Mouse (Mus musculus): ENCODE data around the gene 6330409D20Rik. TPM values are rescaled to one million over a fixed set of nuclear protein-coding genes. Genes with fewer than 3 reads are reported as not detected.

Gene 6330409D20Rik
- total and polyA plus RNA-seq, 2 experiments from 2014 or later = 3.7 to 3.8 TPM

DNA sequence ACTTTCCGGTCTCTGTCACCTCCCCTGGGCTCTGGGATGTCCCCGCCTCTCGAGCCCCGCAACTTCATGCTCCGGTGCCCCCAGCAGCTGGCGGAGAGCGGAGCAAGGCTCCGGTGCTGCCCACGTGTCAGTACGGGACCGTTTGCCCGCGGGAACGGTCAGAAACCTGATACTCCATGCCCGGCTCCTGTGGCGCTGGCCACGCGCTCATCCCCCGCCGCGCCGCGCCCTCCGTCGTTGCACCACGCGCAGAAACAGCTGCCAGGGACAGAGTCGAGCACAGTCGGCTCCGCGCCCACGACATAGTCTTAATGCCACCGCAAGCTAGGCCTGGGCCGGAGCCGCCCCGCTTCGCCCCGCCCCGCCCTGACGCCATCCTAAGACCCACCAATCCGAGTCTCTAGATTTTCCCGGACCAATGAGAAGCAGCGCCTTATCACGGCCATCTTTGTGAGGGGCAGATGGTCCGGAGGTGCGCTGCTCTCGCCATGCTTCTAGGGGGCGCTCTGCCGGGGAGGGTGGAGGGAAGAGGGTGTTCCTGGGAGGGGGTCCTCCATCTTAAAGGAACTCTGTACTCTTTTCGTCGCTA is 46.9 kb downstream of the 6330409D20Rik start:
- peak; percentile 91 for TF ChIP-seq CTCF (IDR thresholded peaks at IDR 0.05)
- Histone ChIP-seq H3K9me3 (ENCODE audit: low read length) (no peaks in the 10 kb centered on the region), H3K36me3 (ENCODE audit: insufficient read depth, low read length) (peaks cover 9% of the 10 kb centered on the region; the same call in 1 of the 2 replicates), H3K27me3 (ENCODE audit: insufficient read depth, low read length) (no peaks in the 10 kb centered on the region), H3K9ac (replicated peaks; ENCODE audit: low read length, poor library complexity, severe bottlenecking) (peak overlapping the region; percentile 87), H3K4me1 (ENCODE audit: insufficient read depth, low read length) (peaks cover 3% of the 10 kb centered on the region; the same call in 1 of the 2 replicates), H3K4me2 (ENCODE audit: low read depth, low read length, poor library complexity, severe bottlenecking) (peak overlapping the region; percentile 73), H3K4me3 (ENCODE audit: low read depth, low read length) (peak overlapping the region; percentile 83), H3K27ac (ENCODE audit: low read depth, low read length) (peak overlapping the region; percentile 75)
- under 1% methylated on average over 51 of the region's 51 CpGs for WGBS
- peak; percentile 99 for DNase-seq (ENCODE audit: low spot score)
- peak; percentile 96 for ATAC-seq (ENCODE audit: low FRiP score)

DNA sequence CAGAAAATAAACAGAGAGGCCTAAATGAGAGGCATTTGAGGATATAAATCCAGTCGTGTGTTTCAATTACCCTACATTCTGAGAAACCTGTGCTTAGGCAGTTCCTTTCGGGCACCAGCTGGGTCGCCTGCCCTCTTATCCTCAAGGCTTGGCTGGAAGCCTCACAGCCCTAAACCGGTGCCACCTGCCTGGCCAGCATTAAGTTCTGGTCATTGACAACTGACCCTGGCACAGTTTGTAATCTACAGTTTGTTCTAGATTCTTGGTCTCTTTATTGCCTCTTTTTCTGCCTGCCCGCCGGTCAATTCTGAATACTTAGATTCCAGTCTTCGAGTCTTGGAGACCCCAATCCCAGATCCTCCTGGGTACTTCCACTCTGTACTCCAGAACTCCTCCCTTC is 47.5 kb downstream of the 6330409D20Rik start:
- 14% methylated on average over 7 of the region's 7 CpGs for WGBS
- DNase-seq (ENCODE audit: low spot score) = no peak

DNA sequence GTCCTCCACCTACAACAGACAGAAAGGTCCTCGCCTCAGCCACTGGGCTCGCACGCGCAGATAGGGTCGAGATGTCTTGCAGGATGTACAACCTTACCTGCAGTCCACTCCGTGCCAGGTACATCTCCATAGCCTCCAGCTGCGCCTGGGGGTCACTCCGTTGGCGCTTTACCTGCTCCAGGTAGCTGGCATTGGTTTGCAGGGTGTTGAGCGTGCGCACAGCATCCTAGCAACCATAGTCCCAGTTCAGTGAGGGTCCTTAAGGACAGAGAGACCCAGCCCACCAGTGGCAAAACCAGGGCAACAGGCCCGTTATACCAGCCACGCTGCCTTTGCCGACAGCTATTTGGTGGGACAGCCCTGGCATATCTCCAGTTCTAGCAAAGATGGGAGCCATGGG is 48.3 kb downstream of the 6330409D20Rik start:
- Histone ChIP-seq H3K36me3 (ENCODE audit: insufficient read depth, low read length) (peaks cover 13% of the 10 kb centered on the region; the same call in 1 of the 2 replicates), H3K9me3 (ENCODE audit: low read length) (no peaks in the 10 kb centered on the region), H3K27me3 (ENCODE audit: insufficient read depth, low read length) (no peaks in the 10 kb centered on the region), H3K9ac (replicated peaks; ENCODE audit: low read length, poor library complexity, severe bottlenecking) (no peak overlapping the region), H3K4me2 (ENCODE audit: low read depth, low read length, poor library complexity, severe bottlenecking) (no peak overlapping the region; the same call in 1 of the 2 replicates), H3K4me1 (ENCODE audit: insufficient read depth, low read length) (peaks cover 3% of the 10 kb centered on the region; the same call in 1 of the 2 replicates), H3K4me3 (ENCODE audit: low read depth, low read length) (no peak overlapping the region), H3K27ac (ENCODE audit: low read depth, low read length) (no peak overlapping the region)
- no peak for TF ChIP-seq CTCF (IDR thresholded peaks at IDR 0.05)
- 92% methylated on average over 14 of the region's 14 CpGs for WGBS
- DNase-seq (ENCODE audit: low spot score) (no peak), ATAC-seq (ENCODE audit: low FRiP score) (no peak)

More for the DNA sequence above, 47.5 kb downstream of the 6330409D20Rik start:
- no peak for TF ChIP-seq CTCF (IDR thresholded peaks at IDR 0.05)
- peak overlapping the region; percentile 87 for H3K9ac ChIP-seq (replicated peaks; ENCODE audit: low read length, poor library complexity, severe bottlenecking)
- no peak overlapping the region; the same call in 1 of the 2 replicates for H3K27ac ChIP-seq (ENCODE audit: low read depth, low read length)
- peak overlapping the region; percentile 73 for H3K4me2 ChIP-seq (ENCODE audit: low read depth, low read length, poor library complexity, severe bottlenecking)
- peaks cover 9% of the 10 kb centered on the region; the same call in 1 of the 2 replicates for H3K36me3 ChIP-seq (ENCODE audit: insufficient read depth, low read length)
- no peak for ATAC-seq (ENCODE audit: low FRiP score)
- H3K4me3 ChIP-seq (ENCODE audit: low read depth, low read length) = peak overlapping the region; percentile 83
- H3K9me3 ChIP-seq (ENCODE audit: low read length) = no peaks in the 10 kb centered on the region
- H3K4me1 ChIP-seq (ENCODE audit: insufficient read depth, low read length) = peaks cover 3% of the 10 kb centered on the region; the same call in 1 of the 2 replicates
- no peaks in the 10 kb centered on the region for H3K27me3 ChIP-seq (ENCODE audit: insufficient read depth, low read length)

DNA sequence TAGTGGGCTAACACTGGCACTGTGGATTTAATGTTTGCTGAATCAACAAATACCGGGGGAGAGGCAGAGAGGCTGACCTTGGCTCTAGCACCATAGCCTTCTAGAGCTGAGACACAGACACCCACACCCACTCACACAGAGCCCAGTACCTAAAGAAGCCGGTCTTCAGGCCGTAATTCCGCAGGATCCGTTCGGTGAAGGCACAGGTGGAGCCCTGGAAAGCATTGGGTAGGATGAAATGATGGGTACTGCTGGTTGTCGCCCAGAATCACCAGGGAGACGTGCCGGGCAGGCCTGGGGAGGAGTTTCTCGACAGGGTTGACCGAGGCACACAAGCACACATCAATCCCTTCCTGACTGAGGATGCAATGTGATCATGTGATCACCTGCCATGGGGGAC is 49.8 kb downstream of the 6330409D20Rik start:
- Histone ChIP-seq H3K36me3 (ENCODE audit: insufficient read depth, low read length) (peaks cover 25% of the 10 kb centered on the region), H3K27me3 (ENCODE audit: insufficient read depth, low read length) (no peaks in the 10 kb centered on the region), H3K4me3 (ENCODE audit: low read depth, low read length) (no peak overlapping the region), H3K27ac (ENCODE audit: low read depth, low read length) (no peak overlapping the region), H3K9ac (replicated peaks; ENCODE audit: low read length, poor library complexity, severe bottlenecking) (no peak overlapping the region), H3K4me1 (ENCODE audit: insufficient read depth, low read length) (peaks cover 3% of the 10 kb centered on the region; the same call in 1 of the 2 replicates), H3K4me2 (ENCODE audit: low read depth, low read length, poor library complexity, severe bottlenecking) (no peak overlapping the region), H3K9me3 (ENCODE audit: low read length) (no peaks in the 10 kb centered on the region)
- 85% methylated on average over 11 of the region's 11 CpGs for WGBS
- TF ChIP-seq CTCF (IDR thresholded peaks at IDR 0.05) = no peak
- DNase-seq (ENCODE audit: low spot score) (no peak), ATAC-seq (ENCODE audit: low FRiP score) (no peak)

DNA sequence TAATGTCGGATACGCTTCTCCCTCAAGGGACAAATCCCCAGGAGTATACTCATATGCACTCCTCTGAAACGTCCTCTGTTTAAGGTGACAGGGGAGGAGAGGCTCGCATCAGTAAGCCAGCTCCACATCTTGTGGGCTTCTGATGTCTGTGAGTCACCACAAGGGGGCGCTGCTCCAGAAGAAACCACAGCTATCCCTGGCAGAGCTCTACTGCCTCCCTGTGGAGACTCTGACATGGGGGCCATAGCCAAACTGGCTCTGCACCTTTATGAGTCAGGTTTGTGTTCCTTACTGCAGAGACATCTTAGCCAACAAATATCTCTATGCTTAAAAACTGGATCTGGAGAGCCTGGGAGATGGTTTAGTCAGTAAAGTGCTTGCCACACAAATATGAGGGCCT is 51.4 kb downstream of the 6330409D20Rik start:
- no peak overlapping the region for H3K27ac ChIP-seq (ENCODE audit: low read depth, low read length)
- DNase-seq (ENCODE audit: low spot score) = peak; percentile 93
- peaks cover 38% of the 10 kb centered on the region for H3K36me3 ChIP-seq (ENCODE audit: insufficient read depth, low read length)
- H3K4me2 ChIP-seq (ENCODE audit: low read depth, low read length, poor library complexity, severe bottlenecking) = no peak overlapping the region
- peaks cover 3% of the 10 kb centered on the region; the same call in 1 of the 2 replicates for H3K4me1 ChIP-seq (ENCODE audit: insufficient read depth, low read length)
- no peaks in the 10 kb centered on the region for H3K9me3 ChIP-seq (ENCODE audit: low read length)
- no peaks in the 10 kb centered on the region for H3K27me3 ChIP-seq (ENCODE audit: insufficient read depth, low read length)
- 0 out of 2 replicates have a peak, but pooled peaks have one; percentile 27 for ATAC-seq (ENCODE audit: low FRiP score)
- TF ChIP-seq CTCF (IDR thresholded peaks at IDR 0.05) = peak; percentile 100
- H3K4me3 ChIP-seq (ENCODE audit: low read depth, low read length) = no peak overlapping the region
- no peak overlapping the region for H3K9ac ChIP-seq (replicated peaks; ENCODE audit: low read length, poor library complexity, severe bottlenecking)
- WGBS = 19% methylated on average over 5 of the region's 5 CpGs

DNA sequence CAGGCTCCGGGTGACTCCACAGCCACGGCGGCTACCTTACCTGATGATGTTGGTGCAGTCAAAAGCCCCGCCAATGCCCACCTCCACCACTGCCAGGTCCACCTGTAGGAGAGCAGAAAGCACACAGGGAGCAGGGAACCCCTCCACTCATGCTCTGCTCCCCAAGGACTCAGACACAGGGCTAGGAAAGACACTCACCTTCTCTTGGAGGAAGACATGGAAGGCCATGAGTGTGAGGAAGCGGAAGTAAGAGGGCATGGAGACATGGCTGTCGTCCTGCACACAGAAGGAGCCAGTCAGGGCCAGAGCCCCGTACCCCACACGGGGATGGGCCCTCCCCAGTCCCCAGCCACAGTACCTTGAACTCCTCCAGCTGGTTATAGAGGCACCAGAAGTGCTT is 53.3 kb downstream of the 6330409D20Rik start:
- Histone ChIP-seq H3K9ac (replicated peaks; ENCODE audit: low read length, poor library complexity, severe bottlenecking) (no peak overlapping the region), H3K4me2 (ENCODE audit: low read depth, low read length, poor library complexity, severe bottlenecking) (no peak overlapping the region), H3K9me3 (ENCODE audit: low read length) (no peaks in the 10 kb centered on the region), H3K27ac (ENCODE audit: low read depth, low read length) (no peak overlapping the region), H3K27me3 (ENCODE audit: insufficient read depth, low read length) (no peaks in the 10 kb centered on the region), H3K4me1 (ENCODE audit: insufficient read depth, low read length) (peaks cover 3% of the 10 kb centered on the region; the same call in 1 of the 2 replicates), H3K4me3 (ENCODE audit: low read depth, low read length) (no peak overlapping the region), H3K36me3 (ENCODE audit: insufficient read depth, low read length) (peaks cover 52% of the 10 kb centered on the region)
- TF ChIP-seq CTCF (IDR thresholded peaks at IDR 0.05) = no peak
- ATAC-seq (ENCODE audit: low FRiP score) (no peak), DNase-seq (ENCODE audit: low spot score) (no peak)
- 95% methylated on average over 8 of the region's 8 CpGs for WGBS
